Mouse (Mus musculus): ENCODE data around the gene Shd. TPM values are rescaled to one million over a fixed set of nuclear protein-coding genes. Genes with fewer than 3 reads are reported as not detected.

Shd gene
- total and polyA plus RNA-seq, 3 experiments = 0.31 to 0.89 TPM; not detected in 1

GRCm38 (mm10) chr17:55963171-55963570, 7.1 kb upstream of the Shd start:
- peaks cover 2 to 9% of the 10 kb centered on the region in 2 experiments; a peak in 1 of 4 replicates for H3K4me1 ChIP-seq (ENCODE audit: control insufficient read depth in 1 of 2, insufficient read depth in 2 of 2, low read length in 2 of 2)

GRCm38 (mm10) chr17:55964496-55964895, 5.8 kb upstream of the Shd start:
- H3K9me3 ChIP-seq (replicated peaks; ENCODE audit: insufficient read depth, low read length) = no peaks in the 10 kb centered on the region
- H3K36me3 ChIP-seq (ENCODE audit: control insufficient read depth in 1 of 2, insufficient read depth in 2 of 2, low read length in 2 of 2) = peaks cover 0 to 5% of the 10 kb centered on the region in 2 experiments; a peak in 2 of 4 replicates
- H3K79me2 ChIP-seq (ENCODE audit: control insufficient read depth, insufficient read depth, low read length, poor library complexity) = peaks cover 9% of the 10 kb centered on the region
- no peaks in the 10 kb centered on the region for H3K27me3 ChIP-seq (ENCODE audit: control insufficient read depth in 1 of 2, insufficient read depth in 2 of 2, low read length in 2 of 2)
- no peak overlapping the region for H3K9ac ChIP-seq (ENCODE audit: control insufficient read depth, low read depth, low read length, poor library complexity, severe bottlenecking)
- peaks cover 2 to 9% of the 10 kb centered on the region in 2 experiments; a peak in 1 of 4 replicates for H3K4me1 ChIP-seq (ENCODE audit: control insufficient read depth in 1 of 2, insufficient read depth in 2 of 2, low read length in 2 of 2)
- no peak overlapping the region for H3K27ac ChIP-seq (ENCODE audit: control insufficient read depth, low read depth, low read length)
- DNase-seq (ENCODE audit: low read depth, low spot score) = no peak
- no peak overlapping the region for H3K4me3 ChIP-seq (ENCODE audit: control insufficient read depth in 1 of 2, insufficient read depth in 1 of 2, low read depth in 2 of 2, low read length in 2 of 2)
- TF ChIP-seq ZKSCAN1 (IDR thresholded peaks at IDR 0.05; ENCODE audit: low read depth, low read length) = no peak
- no peak for TF ChIP-seq SMC3 (IDR thresholded peaks at IDR 0.05; ENCODE audit: low read depth, low read length)
- no peak for TF ChIP-seq ELF1 (IDR thresholded peaks at IDR 0.05; ENCODE audit: low read depth, low read length)
- TF ChIP-seq BHLHE40 (IDR thresholded peaks at IDR 0.05; ENCODE audit: borderline replicate concordance, low read depth, low read length) = no peak
- no peak for TF ChIP-seq MAX (IDR thresholded peaks at IDR 0.05; ENCODE audit: low read length)
- TF ChIP-seq EP300 (IDR thresholded peaks at IDR 0.05; ENCODE audit: low read depth in 1 of 2, low read length in 2 of 2) = no peak
- no peak for TF ChIP-seq POLR2AphosphoS2 (IDR thresholded peaks at IDR 0.05; ENCODE audit: low read length)
- TF ChIP-seq MAFK (IDR thresholded peaks at IDR 0.05; ENCODE audit: borderline replicate concordance, low read depth, low read length) = no peak
- TF ChIP-seq MXI1 (IDR thresholded peaks at IDR 0.05; ENCODE audit: low read depth, low read length) = no peak
- no peak for TF ChIP-seq MYB (IDR thresholded peaks at IDR 0.05; ENCODE audit: low read depth, low read length)
- TF ChIP-seq TCF12 (IDR thresholded peaks at IDR 0.05; ENCODE audit: low read depth, low read length) = no peak

More at GRCm38 (mm10) chr17:55963171-55963570, 7.1 kb upstream of the Shd start:
- TF ChIP-seq HCFC1 (IDR thresholded peaks at IDR 0.05; ENCODE audit: low read depth, low read length) (no peak), ELF1 (IDR thresholded peaks at IDR 0.05; ENCODE audit: low read depth, low read length) (no peak), ETS1 (IDR thresholded peaks at IDR 0.05; ENCODE audit: low read depth, low read length) (no peak), USF2 (IDR thresholded peaks at IDR 0.05; ENCODE audit: borderline replicate concordance in 1 of 2, insufficient read depth in 1 of 2, low read depth in 1 of 2, low read length in 2 of 2) (no peak), RCOR1 (IDR thresholded peaks at IDR 0.05; ENCODE audit: low read depth, low read length) (no peak), MYB (IDR thresholded peaks at IDR 0.05; ENCODE audit: low read depth, low read length) (no peak), NELFE (IDR thresholded peaks at IDR 0.05; ENCODE audit: low read depth, low read length) (no peak), ZNF384 (IDR thresholded peaks at IDR 0.05; ENCODE audit: low read depth, low read length) (no peak), UBTF (IDR thresholded peaks at IDR 0.05; ENCODE audit: borderline replicate concordance, insufficient read depth, low read depth, low read length) (no peak), MXI1 (IDR thresholded peaks at IDR 0.05; ENCODE audit: low read depth, low read length) (no peak), BHLHE40 (IDR thresholded peaks at IDR 0.05; ENCODE audit: borderline replicate concordance, low read depth, low read length) (no peak), RAD21 (IDR thresholded peaks at IDR 0.05; ENCODE audit: low read depth, low read length) (no peak), CHD1 (IDR thresholded peaks at IDR 0.05; ENCODE audit: low read depth, low read length) (no peak), MAX (IDR thresholded peaks at IDR 0.05; ENCODE audit: low read length) (no peak)
- Histone ChIP-seq H3K27ac (ENCODE audit: control insufficient read depth, low read depth, low read length) (no peak overlapping the region), H3K9ac (ENCODE audit: control insufficient read depth, low read depth, low read length, poor library complexity, severe bottlenecking) (no peak overlapping the region), H3K27me3 (ENCODE audit: control insufficient read depth in 1 of 2, insufficient read depth in 2 of 2, low read length in 2 of 2) (no peaks in the 10 kb centered on the region), H3K9me3 (replicated peaks; ENCODE audit: insufficient read depth, low read length) (no peaks in the 10 kb centered on the region), H3K36me3 (ENCODE audit: control insufficient read depth in 1 of 2, insufficient read depth in 2 of 2, low read length in 2 of 2) (peaks cover 0 to 5% of the 10 kb centered on the region in 2 experiments; a peak in 2 of 4 replicates), H3K79me2 (ENCODE audit: control insufficient read depth, insufficient read depth, low read length, poor library complexity) (peaks cover 10% of the 10 kb centered on the region), H3K4me3 (ENCODE audit: control insufficient read depth in 1 of 2, insufficient read depth in 1 of 2, low read depth in 2 of 2, low read length in 2 of 2) (no peak overlapping the region)
- DNase-seq (ENCODE audit: low read depth, low spot score) = no peak
